Comparison of ENCODE assay signal across 20 mouse cellular contexts in genomic region chr16:94906026-94906425, GRCm38 (mm10).
A peak's percentile ranks its signal among the peaks of the same experiment; 100 is the strongest.
DNase-seq lines count a peak whose midpoint lies in the region; TF ChIP-seq lines count a peak whose summit lies in the region.
"Had no signal": no experiment of that assay in that cellular context is flagged by ENCODE, and none has a peak within 500 bp of the region (broad histone marks: within the 10 kb centered on the region; RNA-seq: fewer than 3 reads in every experiment).

No protein-coding gene starts in this region.

- intact Hi-C loops in left cerebral cortex, postnatal 14 days (cut with DNase I) = no loop called here

- H3K4me1 ChIP-seq in cerebellum, adult 2 months (ENCODE audit: control insufficient read depth, insufficient read depth, low read length) = peaks cover 3% of the 10 kb centered on the region; the same call in 1 of the 2 replicates
- H3K4me1 ChIP-seq: embryonic facial prominence, embryonic 12.5 days; heart, embryonic 15.5 days; hindbrain, embryonic 13.5 days; liver, embryonic 13.5 days had no signal

- no peaks in the 10 kb centered on the region for H3K27me3 ChIP-seq in cerebellum, adult 2 months (ENCODE audit: control insufficient read depth, insufficient read depth, low read length)
- H3K27me3 ChIP-seq: embryonic facial prominence, embryonic 12.5 days; forebrain, embryonic 12.5 days; heart, embryonic 15.5 days; hindbrain, embryonic 13.5 days; liver, embryonic 13.5 days had no signal

- no peak for TF ChIP-seq CTCF in cerebellum, adult 2 months (IDR thresholded peaks at IDR 0.05; ENCODE audit: borderline replicate concordance, insufficient read depth, low read depth, low read length)

- WGBS in cerebellum, adult 2 months = 61% methylated on average over 4 of the region's 4 CpGs

- DNase-seq in cerebellum, adult 2 months = peak; percentile 31 to 38
- no peak for DNase-seq in cerebellum, adult 11-12 months
- DNase-seq in layer of hippocampus, adult 18-20 months (ENCODE audit: low spot score in 2 of 2) = peak; percentile 55 to 81
- DNase-seq in layer of hippocampus, adult 9-10 months (ENCODE audit: low spot score) = no peak
- peak; percentile 70 to 76 for DNase-seq in left cerebral cortex, postnatal 14 days (ENCODE audit: low spot score in 2 of 2)
- peak; percentile 58 for DNase-seq in right cerebral cortex, postnatal 25 days
- no peak for DNase-seq in spleen, postnatal 14 days (ENCODE audit: low spot score in 2 of 2)
- no peak for DNase-seq in urinary bladder, postnatal 4 days (ENCODE audit: low spot score in 2 of 2)
- DNase-seq: adrenal gland, adult 8-10 months; gastrocnemius, postnatal 25 days; heart, adult 2 months; heart, postnatal 36 days; kidney, adult 18-20 months; liver, embryonic 13.5 days; lung, adult 2 months; lung, postnatal 14 days had no signal

- TF ChIP-seq POLR2A in cerebellum, adult 2 months (IDR thresholded peaks at IDR 0.05; ENCODE audit: borderline replicate concordance, insufficient read depth, low read length) = no peak

- H3K4me3 ChIP-seq in cerebellum, adult 2 months (replicated peaks; ENCODE audit: insufficient read depth, low read depth, low read length) = no peak overlapping the region
- H3K4me3 ChIP-seq: embryonic facial prominence, embryonic 12.5 days; forebrain, embryonic 12.5 days; heart, adult 2 months; heart, embryonic 15.5 days; hindbrain, embryonic 13.5 days; liver, embryonic 13.5 days had no signal

- H3K27ac ChIP-seq in cerebellum, adult 2 months (ENCODE audit: insufficient read depth, low read length) = no peak overlapping the region
- H3K27ac ChIP-seq: embryonic facial prominence, embryonic 12.5 days; forebrain, embryonic 12.5 days; heart, adult 2 months; heart, embryonic 15.5 days; hindbrain, embryonic 13.5 days; liver, embryonic 13.5 days had no signal

Comparison
In these comparisons a context has a peak if more than half of its experiments do, and no peak if none do; other contexts are left out.
1. DNase-seq: peak in cerebellum, adult 2 months (2 of 2), layer of hippocampus, adult 18-20 months (2 of 2), left cerebral cortex, postnatal 14 days (2 of 2) and right cerebral cortex, postnatal 25 days (single experiment); none in cerebellum, adult 11-12 months (single experiment), layer of hippocampus, adult 9-10 months (single experiment), spleen, postnatal 14 days (0 of 2) and urinary bladder, postnatal 4 days (0 of 2).